21 mouse cellular contexts compared by ENCODE assay signal in genomic region chr2:53975707-53976106, GRCm38 (mm10).
A peak's percentile ranks its signal among the peaks of the same experiment; 100 is the strongest.
DNase-seq lines count a peak whose midpoint lies in the region; ATAC-seq lines count a peak whose summit lies in the region.
"Had no signal": no experiment of that assay in that cellular context is flagged by ENCODE, and none has a peak within 500 bp of the region (broad histone marks: within the 10 kb centered on the region; RNA-seq: fewer than 3 reads in every experiment).

No protein-coding gene starts in this region.

- H3K36me3 ChIP-seq in hindbrain, embryonic 13.5 days, result no peaks in the 10 kb centered on the region
- no peaks in the 10 kb centered on the region for H3K36me3 ChIP-seq in hindbrain, embryonic 16.5 days (ENCODE audit: control insufficient read depth, insufficient read depth, low read length)
- H3K36me3 ChIP-seq in neural tube, embryonic 14.5 days (ENCODE audit: control insufficient read depth, insufficient read depth, low read length), result no peaks in the 10 kb centered on the region
- no peaks in the 10 kb centered on the region for H3K36me3 ChIP-seq in neural tube, embryonic 15.5 days
- no peaks in the 10 kb centered on the region for H3K36me3 ChIP-seq in forebrain, embryonic 14.5 days (ENCODE audit: control insufficient read depth, insufficient read depth, low read length)
- H3K36me3 ChIP-seq in midbrain, embryonic 16.5 days (ENCODE audit: control insufficient read depth, insufficient read depth, low read length), result no peaks in the 10 kb centered on the region
- H3K36me3 ChIP-seq: embryonic facial prominence, embryonic 12.5 days; heart, embryonic 12.5 days; hindbrain, embryonic 10.5 days; hindbrain, embryonic 15.5 days had no signal

- H3K27ac ChIP-seq in hindbrain, embryonic 13.5 days, result no peak overlapping the region
- H3K27ac ChIP-seq in hindbrain, embryonic 16.5 days (ENCODE audit: low read depth, low read length), result no peak overlapping the region
- no peak overlapping the region for H3K27ac ChIP-seq in neural tube, embryonic 14.5 days (ENCODE audit: low read depth, low read length)
- H3K27ac ChIP-seq in neural tube, embryonic 15.5 days (replicated peaks), result no peak overlapping the region
- no peak overlapping the region for H3K27ac ChIP-seq in forebrain, embryonic 14.5 days (ENCODE audit: low read depth, low read length)
- no peak overlapping the region for H3K27ac ChIP-seq in midbrain, embryonic 16.5 days (ENCODE audit: low read length)
- H3K27ac ChIP-seq: embryonic facial prominence, embryonic 12.5 days; heart, adult 2 months; hindbrain, embryonic 10.5 days; hindbrain, embryonic 15.5 days had no signal

- no peaks in the 10 kb centered on the region for H3K9me3 ChIP-seq in hindbrain, embryonic 13.5 days
- H3K9me3 ChIP-seq in hindbrain, embryonic 16.5 days (ENCODE audit: control insufficient read depth, low read length), result no peaks in the 10 kb centered on the region
- H3K9me3 ChIP-seq in neural tube, embryonic 14.5 days (ENCODE audit: control insufficient read depth, low read length), result no peaks in the 10 kb centered on the region
- H3K9me3 ChIP-seq in neural tube, embryonic 15.5 days (replicated peaks), result no peaks in the 10 kb centered on the region
- no peaks in the 10 kb centered on the region for H3K9me3 ChIP-seq in forebrain, embryonic 14.5 days (replicated peaks; ENCODE audit: control insufficient read depth, low read length)
- H3K9me3 ChIP-seq in midbrain, embryonic 16.5 days (replicated peaks; ENCODE audit: control insufficient read depth, low read length, poor library complexity, severe bottlenecking), result no peaks in the 10 kb centered on the region
- H3K9me3 ChIP-seq: embryonic facial prominence, embryonic 12.5 days; heart, embryonic 12.5 days; hindbrain, embryonic 10.5 days; hindbrain, embryonic 15.5 days had no signal

- no peaks in the 10 kb centered on the region for H3K4me1 ChIP-seq in hindbrain, embryonic 13.5 days (replicated peaks)
- no peaks in the 10 kb centered on the region for H3K4me1 ChIP-seq in hindbrain, embryonic 16.5 days (ENCODE audit: control insufficient read depth, insufficient read depth, low read depth, low read length)
- no peaks in the 10 kb centered on the region for H3K4me1 ChIP-seq in neural tube, embryonic 14.5 days (ENCODE audit: control insufficient read depth, insufficient read depth, low read length)
- no peaks in the 10 kb centered on the region for H3K4me1 ChIP-seq in neural tube, embryonic 15.5 days
- H3K4me1 ChIP-seq in forebrain, embryonic 14.5 days (ENCODE audit: control insufficient read depth, insufficient read depth, low read length), result no peaks in the 10 kb centered on the region
- H3K4me1 ChIP-seq in midbrain, embryonic 16.5 days (ENCODE audit: control insufficient read depth, insufficient read depth, low read length), result no peaks in the 10 kb centered on the region
- H3K4me1 ChIP-seq: embryonic facial prominence, embryonic 12.5 days; heart, embryonic 12.5 days; hindbrain, embryonic 10.5 days; hindbrain, embryonic 15.5 days had no signal

- H3K4me3 ChIP-seq in hindbrain, embryonic 13.5 days, result no peak overlapping the region
- H3K4me3 ChIP-seq in hindbrain, embryonic 16.5 days (ENCODE audit: low read length), result no peak overlapping the region
- no peak overlapping the region for H3K4me3 ChIP-seq in neural tube, embryonic 14.5 days (ENCODE audit: low read depth, low read length)
- no peak overlapping the region for H3K4me3 ChIP-seq in neural tube, embryonic 15.5 days (replicated peaks)
- H3K4me3 ChIP-seq in forebrain, embryonic 14.5 days (ENCODE audit: low read depth, low read length), result no peak overlapping the region
- H3K4me3 ChIP-seq in midbrain, embryonic 16.5 days (ENCODE audit: low read depth, low read length), result no peak overlapping the region
- H3K4me3 ChIP-seq: embryonic facial prominence, embryonic 12.5 days; heart, adult 2 months; heart, embryonic 12.5 days; hindbrain, embryonic 10.5 days; hindbrain, embryonic 15.5 days had no signal

- peak; percentile 66; the same call in 1 of the 2 replicates for ATAC-seq in hindbrain, embryonic 13.5 days (ENCODE audit: low FRiP score)
- ATAC-seq in hindbrain, embryonic 16.5 days, result no peak; the same call in 1 of the 2 replicates
- peak; percentile 38; the same call in 1 of the 2 replicates for ATAC-seq in neural tube, embryonic 14.5 days (ENCODE audit: low read depth)
- ATAC-seq in neural tube, embryonic 15.5 days (ENCODE audit: low FRiP score), result no peak
- ATAC-seq in forebrain, embryonic 14.5 days, result peak; percentile 48; the same call in 1 of the 2 replicates
- ATAC-seq in midbrain, embryonic 16.5 days, result peak; percentile 93

- 69% methylated on average over 4 of the region's 4 CpGs for WGBS in hindbrain, embryonic 13.5 days
- WGBS in hindbrain, embryonic 16.5 days, result 52% methylated on average over 4 of the region's 4 CpGs
- 70% methylated on average over 4 of the region's 4 CpGs for WGBS in neural tube, embryonic 14.5 days
- WGBS in neural tube, embryonic 15.5 days, result 72% methylated on average over 4 of the region's 4 CpGs
- WGBS in forebrain, embryonic 14.5 days, result 60% methylated on average over 4 of the region's 4 CpGs
- WGBS in midbrain, embryonic 16.5 days, result 57% methylated on average over 4 of the region's 4 CpGs

- H3K27me3 ChIP-seq in hindbrain, embryonic 13.5 days, result no peaks in the 10 kb centered on the region
- no peaks in the 10 kb centered on the region for H3K27me3 ChIP-seq in hindbrain, embryonic 16.5 days (replicated peaks; ENCODE audit: control insufficient read depth, insufficient read depth, low read length)
- no peaks in the 10 kb centered on the region for H3K27me3 ChIP-seq in neural tube, embryonic 14.5 days (ENCODE audit: control insufficient read depth, insufficient read depth, low read length)
- no peaks in the 10 kb centered on the region for H3K27me3 ChIP-seq in neural tube, embryonic 15.5 days (replicated peaks)
- no peaks in the 10 kb centered on the region for H3K27me3 ChIP-seq in forebrain, embryonic 14.5 days (replicated peaks; ENCODE audit: control insufficient read depth, insufficient read depth, low read length)
- H3K27me3 ChIP-seq in midbrain, embryonic 16.5 days (ENCODE audit: control insufficient read depth, insufficient read depth, low read depth, low read length), result no peaks in the 10 kb centered on the region
- H3K27me3 ChIP-seq: embryonic facial prominence, embryonic 12.5 days; heart, embryonic 12.5 days; hindbrain, embryonic 15.5 days had no signal

- H3K9ac ChIP-seq in hindbrain, embryonic 13.5 days, result no peak overlapping the region
- H3K9ac ChIP-seq in hindbrain, embryonic 16.5 days (ENCODE audit: low read depth, low read length), result no peak overlapping the region
- H3K9ac ChIP-seq in neural tube, embryonic 14.5 days (replicated peaks; ENCODE audit: low read depth, low read length), result no peak overlapping the region
- H3K9ac ChIP-seq in neural tube, embryonic 15.5 days (replicated peaks), result no peak overlapping the region
- H3K9ac ChIP-seq in forebrain, embryonic 14.5 days (ENCODE audit: low read length), result no peak overlapping the region
- no peak overlapping the region for H3K9ac ChIP-seq in midbrain, embryonic 16.5 days (ENCODE audit: low read depth, low read length)
- H3K9ac ChIP-seq: embryonic facial prominence, embryonic 12.5 days; heart, embryonic 12.5 days; hindbrain, embryonic 15.5 days had no signal

- H3K4me2 ChIP-seq in hindbrain, embryonic 13.5 days, result no peak overlapping the region
- H3K4me2 ChIP-seq in hindbrain, embryonic 16.5 days (ENCODE audit: low read length), result no peak overlapping the region
- H3K4me2 ChIP-seq in neural tube, embryonic 14.5 days (ENCODE audit: low read depth, low read length), result no peak overlapping the region
- H3K4me2 ChIP-seq in neural tube, embryonic 15.5 days, result no peak overlapping the region
- no peak overlapping the region for H3K4me2 ChIP-seq in forebrain, embryonic 14.5 days (ENCODE audit: low read length)
- no peak overlapping the region for H3K4me2 ChIP-seq in midbrain, embryonic 16.5 days (ENCODE audit: low read length)
- H3K4me2 ChIP-seq: embryonic facial prominence, embryonic 12.5 days; heart, embryonic 12.5 days; hindbrain, embryonic 15.5 days had no signal

- peak; percentile 46 for DNase-seq in forebrain, embryonic 14.5 days (ENCODE audit: low spot score)
- DNase-seq in spleen, postnatal 4 days (ENCODE audit: low spot score in 2 of 2), result no peak
- DNase-seq in B cell, adult 2 months, result no peak
- DNase-seq: adrenal gland, adult 2 months; adrenal gland, postnatal 25 days; cerebellum, adult 11 months; cerebellum, adult 8-10 months; cerebellum, postnatal 14 days; embryo, embryonic 11 days; gastrocnemius, postnatal 14 days; heart, adult 2 months; kidney, adult 11 months had no signal

Comparison
In these comparisons a context has a peak if more than half of its experiments do, and no peak if none do; other contexts are left out.
1. ATAC-seq: peak in hindbrain, embryonic 13.5 days (single experiment), neural tube, embryonic 14.5 days (single experiment), forebrain, embryonic 14.5 days (single experiment) and midbrain, embryonic 16.5 days (single experiment); none in hindbrain, embryonic 16.5 days (single experiment) and neural tube, embryonic 15.5 days (single experiment).